Mouse (Mus musculus): Measurements from ENCODE around the gene Mindy1. TPM values are rescaled to one million over a fixed set of nuclear protein-coding genes. Genes with fewer than 3 reads are reported as not detected.

Mindy1 gene
- polyA plus RNA-seq, 1 experiment = 43.6 TPM

DNA sequence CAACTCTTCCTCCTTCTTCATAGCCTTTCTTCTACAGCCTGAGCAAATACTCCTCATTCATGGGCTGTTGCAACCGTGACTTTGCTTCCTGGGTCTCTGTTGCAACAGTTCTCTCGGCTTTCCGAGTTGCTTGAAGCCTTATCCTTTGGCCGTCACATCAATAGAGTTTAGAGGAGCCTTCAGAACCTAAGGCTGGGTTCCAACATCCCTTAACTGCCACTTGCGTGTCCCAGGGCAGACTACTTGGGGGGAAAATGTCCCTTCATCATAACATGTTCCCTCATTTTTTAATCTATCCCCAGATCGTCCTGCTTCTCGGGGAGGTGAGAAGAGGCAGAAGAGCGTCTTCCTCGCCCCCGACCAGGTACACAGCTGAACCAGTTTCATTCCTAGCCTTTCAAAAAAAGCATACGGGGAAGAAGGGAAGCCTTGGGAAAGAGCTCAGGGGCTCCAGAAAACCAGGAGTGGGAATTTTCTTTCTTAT is 1.3 kb downstream of the Mindy1 start:
- peak overlapping the region; percentile 70 for H3K4me3 ChIP-seq (ENCODE audit: low read depth, low read length)
- H3K27ac ChIP-seq (ENCODE audit: insufficient read depth, low read length) = peak overlapping the region; percentile 95
- H3K9me3 ChIP-seq (replicated peaks; ENCODE audit: control insufficient read depth, insufficient read depth, low read length, poor library complexity, severe bottlenecking) = no peaks in the 10 kb centered on the region
- H3K27me3 ChIP-seq (ENCODE audit: control insufficient read depth, insufficient read depth, low read length, poor library complexity, severe bottlenecking) = no peaks in the 10 kb centered on the region
- peak overlapping the region; percentile 65 for H3K9ac ChIP-seq (ENCODE audit: low read depth, poor library complexity, severe bottlenecking)
- TF ChIP-seq CTCF (IDR thresholded peaks at IDR 0.05; ENCODE audit: low read depth, low read length) (no peak), POLR2A (IDR thresholded peaks at IDR 0.05; ENCODE audit: insufficient read depth, low read length) (no peak), EP300 (IDR thresholded peaks at IDR 0.05; ENCODE audit: insufficient read depth, low read depth, low read length) (no peak)
- H3K36me3 ChIP-seq (ENCODE audit: control insufficient read depth, insufficient read depth, low read length, poor library complexity, severe bottlenecking) = no peaks in the 10 kb centered on the region
- H3K4me1 ChIP-seq (ENCODE audit: control insufficient read depth, insufficient read depth, low read length) = no peaks in the 10 kb centered on the region

- H3K4me1 ChIP-seq (ENCODE audit: control insufficient read depth, insufficient read depth, low read length) = no peaks in the 10 kb centered on the region
- no peaks in the 10 kb centered on the region for H3K9me3 ChIP-seq (replicated peaks; ENCODE audit: control insufficient read depth, insufficient read depth, low read length, poor library complexity, severe bottlenecking)
- peak overlapping the region; percentile 95 for H3K27ac ChIP-seq (ENCODE audit: insufficient read depth, low read length)
- H3K9ac ChIP-seq (ENCODE audit: low read depth, poor library complexity, severe bottlenecking) = peak overlapping the region; percentile 65
- H3K27me3 ChIP-seq (ENCODE audit: control insufficient read depth, insufficient read depth, low read length, poor library complexity, severe bottlenecking) = no peaks in the 10 kb centered on the region
- H3K4me3 ChIP-seq (ENCODE audit: low read depth, low read length) = peak overlapping the region; percentile 70
- peaks cover 2% of the 10 kb centered on the region; the same call in 1 of the 2 replicates for H3K36me3 ChIP-seq (ENCODE audit: control insufficient read depth, insufficient read depth, low read length, poor library complexity, severe bottlenecking)
- TF ChIP-seq EP300 (IDR thresholded peaks at IDR 0.05; ENCODE audit: insufficient read depth, low read depth, low read length) (peak; percentile 45; the same call in 1 of the 2 replicates), POLR2A (IDR thresholded peaks at IDR 0.05; ENCODE audit: insufficient read depth, low read length) (no peak)
Measured at GRCm38 (mm10) chr3:95282865-95283588, 1.9 kb downstream of the Mindy1 start.

DNA sequence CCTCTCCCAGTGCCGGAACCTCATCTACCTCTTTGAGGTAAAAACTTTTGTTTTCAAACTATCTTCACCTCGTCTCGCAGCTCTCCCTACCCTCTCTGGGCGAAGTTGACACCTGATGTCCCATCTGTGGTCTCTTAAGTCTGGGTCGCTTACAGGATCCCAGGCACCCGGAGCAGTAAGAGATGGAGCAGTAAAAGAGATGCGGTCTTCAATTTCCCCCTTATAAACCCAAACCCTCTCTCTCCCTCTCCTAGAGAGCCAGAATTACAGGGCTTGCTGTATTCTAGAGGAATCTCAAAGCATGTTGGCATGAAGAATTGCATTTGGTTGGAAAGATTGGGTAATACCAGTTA is 2.4 kb downstream of the Mindy1 start:
- Histone ChIP-seq H3K4me3 (ENCODE audit: low read depth, low read length) (peak overlapping the region; percentile 70), H3K4me1 (ENCODE audit: control insufficient read depth, insufficient read depth, low read length) (no peaks in the 10 kb centered on the region), H3K27ac (ENCODE audit: insufficient read depth, low read length) (peak overlapping the region; percentile 95), H3K36me3 (ENCODE audit: control insufficient read depth, insufficient read depth, low read length, poor library complexity, severe bottlenecking) (peaks cover 8% of the 10 kb centered on the region), H3K27me3 (ENCODE audit: control insufficient read depth, insufficient read depth, low read length, poor library complexity, severe bottlenecking) (no peaks in the 10 kb centered on the region), H3K9me3 (replicated peaks; ENCODE audit: control insufficient read depth, insufficient read depth, low read length, poor library complexity, severe bottlenecking) (no peaks in the 10 kb centered on the region), H3K9ac (ENCODE audit: low read depth, poor library complexity, severe bottlenecking) (peak overlapping the region; percentile 65)
- TF ChIP-seq CTCF (IDR thresholded peaks at IDR 0.05; ENCODE audit: low read depth, low read length) (no peak), POLR2A (IDR thresholded peaks at IDR 0.05; ENCODE audit: insufficient read depth, low read length) (no peak), EP300 (IDR thresholded peaks at IDR 0.05; ENCODE audit: insufficient read depth, low read depth, low read length) (no peak)

DNA sequence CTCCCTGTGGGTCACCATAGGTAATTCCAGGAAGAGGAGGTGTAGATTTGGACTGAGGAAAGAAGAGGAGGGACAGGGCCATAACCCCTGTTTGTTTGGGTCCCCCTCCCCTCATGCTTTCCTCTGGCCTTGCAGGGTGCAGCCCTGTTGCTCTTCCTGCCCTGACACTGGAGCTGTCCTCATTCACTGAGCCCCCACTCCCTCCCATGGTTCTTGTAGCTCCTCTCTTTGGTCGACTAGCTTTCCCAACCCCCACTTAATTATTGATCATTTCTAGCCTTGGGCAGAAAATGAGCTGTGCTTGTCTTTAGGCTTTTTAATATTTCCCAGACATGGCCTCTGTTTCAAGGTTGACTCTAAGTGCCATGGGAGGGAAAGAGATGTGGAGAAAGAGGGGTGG is 2.9 kb downstream of the Mindy1 start:
- H3K27me3 ChIP-seq (ENCODE audit: control insufficient read depth, insufficient read depth, low read length, poor library complexity, severe bottlenecking) = no peaks in the 10 kb centered on the region
- peak overlapping the region; percentile 6; the same call in 1 of the 2 replicates for H3K4me3 ChIP-seq (ENCODE audit: low read depth, low read length)
- TF ChIP-seq CTCF (IDR thresholded peaks at IDR 0.05; ENCODE audit: low read depth, low read length) (no peak), POLR2A (IDR thresholded peaks at IDR 0.05; ENCODE audit: insufficient read depth, low read length) (no peak), EP300 (IDR thresholded peaks at IDR 0.05; ENCODE audit: insufficient read depth, low read depth, low read length) (no peak)
- peak overlapping the region; percentile 95; the same call in 1 of the 2 replicates for H3K27ac ChIP-seq (ENCODE audit: insufficient read depth, low read length)
- no peaks in the 10 kb centered on the region for H3K9me3 ChIP-seq (replicated peaks; ENCODE audit: control insufficient read depth, insufficient read depth, low read length, poor library complexity, severe bottlenecking)
- H3K36me3 ChIP-seq (ENCODE audit: control insufficient read depth, insufficient read depth, low read length, poor library complexity, severe bottlenecking) = peaks cover 10% of the 10 kb centered on the region
- H3K4me1 ChIP-seq (ENCODE audit: control insufficient read depth, insufficient read depth, low read length) = no peaks in the 10 kb centered on the region
- H3K9ac ChIP-seq (ENCODE audit: low read depth, poor library complexity, severe bottlenecking) = peak overlapping the region; percentile 65; the same call in 1 of the 2 replicates

DNA sequence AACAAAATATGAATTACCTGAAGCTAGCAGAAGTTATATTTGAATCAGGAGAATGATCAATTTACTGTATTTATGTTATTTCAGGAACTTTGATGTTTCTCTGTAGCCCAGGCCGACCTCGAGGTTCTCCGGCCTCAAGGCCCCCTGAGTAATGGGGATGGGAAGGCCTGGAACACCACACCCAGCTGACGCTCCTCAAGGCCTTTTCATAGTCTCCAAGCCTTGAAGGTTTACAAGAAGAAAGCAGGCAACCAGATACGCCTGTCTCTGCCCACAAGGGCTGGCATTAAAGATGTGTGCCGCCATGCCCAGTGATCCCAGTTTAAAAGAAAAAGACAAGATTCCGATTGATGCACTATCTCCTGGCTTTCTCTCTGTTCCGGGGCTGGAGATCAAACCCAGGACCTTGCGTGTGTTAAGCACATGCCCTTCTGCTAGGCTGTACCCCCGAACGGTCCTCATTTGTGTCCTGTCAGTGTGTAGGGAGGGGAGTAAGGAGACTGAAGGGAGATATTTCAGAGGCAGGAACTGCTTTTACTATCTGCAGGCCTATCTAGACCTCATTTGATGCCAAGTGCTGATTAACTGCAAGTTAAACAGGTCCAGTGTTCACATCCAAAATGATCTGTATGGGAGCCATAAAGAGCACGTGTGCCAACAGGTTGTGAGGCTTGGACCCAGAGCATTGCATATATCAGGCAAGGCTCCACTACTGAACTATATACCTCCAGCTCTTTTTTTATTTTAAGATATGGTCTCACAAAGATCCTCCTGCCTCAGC is 3.5 kb downstream of the Mindy1 start:
- Histone ChIP-seq H3K9me3 (replicated peaks; ENCODE audit: control insufficient read depth, insufficient read depth, low read length, poor library complexity, severe bottlenecking) (no peaks in the 10 kb centered on the region), H3K27ac (ENCODE audit: insufficient read depth, low read length) (no peak overlapping the region), H3K9ac (ENCODE audit: low read depth, poor library complexity, severe bottlenecking) (peak overlapping the region; percentile 65; the same call in 1 of the 2 replicates), H3K36me3 (ENCODE audit: control insufficient read depth, insufficient read depth, low read length, poor library complexity, severe bottlenecking) (peaks cover 10% of the 10 kb centered on the region), H3K4me1 (ENCODE audit: control insufficient read depth, insufficient read depth, low read length) (no peaks in the 10 kb centered on the region), H3K4me3 (ENCODE audit: low read depth, low read length) (no peak overlapping the region), H3K27me3 (ENCODE audit: control insufficient read depth, insufficient read depth, low read length, poor library complexity, severe bottlenecking) (no peaks in the 10 kb centered on the region)
- TF ChIP-seq POLR2A (IDR thresholded peaks at IDR 0.05; ENCODE audit: insufficient read depth, low read length) (no peak), EP300 (IDR thresholded peaks at IDR 0.05; ENCODE audit: insufficient read depth, low read depth, low read length) (no peak), CTCF (IDR thresholded peaks at IDR 0.05; ENCODE audit: low read depth, low read length) (no peak)

All from ES-Bruce4 (cell line).